Mouse (Mus musculus): ENCODE data around the gene Hsd17b3.
A peak's percentile ranks its signal among the peaks of the same experiment; 100 is the strongest.

Gene Hsd17b3

GRCm38 (mm10) chr13:64089130-64089529 is at the start of gene Hsd17b3:
Hsd17b3 (minus strand) TSS chr13:64089230.
- no peak for DNase-seq

DNA sequence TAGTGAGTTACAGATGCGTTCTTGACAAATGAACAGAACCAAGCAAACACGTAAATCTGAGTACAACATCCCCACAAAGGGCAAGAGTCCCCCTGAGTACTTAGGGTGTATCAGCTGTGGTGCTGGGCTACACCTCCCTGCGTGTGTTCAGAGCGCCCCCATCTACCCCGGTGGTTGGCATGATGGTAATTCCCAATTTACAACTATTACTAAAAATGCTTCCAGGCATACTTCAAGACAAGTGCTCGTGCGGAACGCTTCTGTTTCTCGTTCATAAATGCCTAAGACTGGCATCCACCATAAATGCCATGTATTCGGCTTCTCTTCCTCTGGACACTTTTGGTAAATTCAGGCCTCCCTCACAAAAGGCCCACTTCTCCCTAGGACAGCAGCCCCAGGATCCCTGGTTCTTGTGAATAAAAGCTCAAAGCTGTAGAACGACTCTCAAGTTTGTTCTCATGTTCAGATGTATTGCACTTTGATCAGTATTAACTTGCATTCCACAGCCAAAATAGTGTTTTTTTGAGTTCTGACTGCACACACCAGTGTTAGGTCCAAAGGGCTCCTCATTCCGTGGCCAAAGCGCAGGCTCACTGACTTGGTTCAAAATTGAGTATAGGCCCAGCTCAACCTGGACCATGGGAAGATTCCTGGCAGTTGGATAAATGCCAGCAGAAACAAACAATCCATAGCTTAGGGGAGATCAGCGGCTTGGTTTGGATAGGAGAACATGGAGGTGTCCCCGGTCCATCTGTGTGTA is 40.8 kb upstream of the Hsd17b3 start:
- peak; percentile 78 for DNase-seq

GRCm38 (mm10) chr13:64128858-64129615 is 40.0 kb upstream of the Hsd17b3 start, which contains the start of gene Slc35d2:
Slc35d2 (minus strand) TSS chr13:64129368.
- DNase-seq = peak; percentile 79

DNA sequence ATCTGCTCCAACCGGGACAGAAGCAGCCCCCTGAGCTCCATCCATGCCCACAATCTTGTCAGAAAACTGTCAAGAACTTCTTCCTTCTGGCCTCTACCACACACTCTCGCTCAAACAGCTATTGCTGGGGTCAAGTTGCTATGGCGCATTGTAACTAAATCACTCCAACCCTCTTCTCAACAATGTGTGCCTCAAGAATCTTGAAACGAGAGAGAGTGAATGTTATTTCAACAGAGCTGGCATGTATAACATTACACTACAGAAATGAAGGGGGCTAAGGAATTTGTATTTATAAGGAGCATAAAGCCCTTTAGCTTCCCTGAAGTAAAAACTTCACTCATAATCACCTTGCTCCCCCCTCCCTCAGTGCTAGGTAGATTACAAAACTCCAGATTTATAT is 37.3 kb upstream of the Hsd17b3 start:
- no peak for DNase-seq

DNA sequence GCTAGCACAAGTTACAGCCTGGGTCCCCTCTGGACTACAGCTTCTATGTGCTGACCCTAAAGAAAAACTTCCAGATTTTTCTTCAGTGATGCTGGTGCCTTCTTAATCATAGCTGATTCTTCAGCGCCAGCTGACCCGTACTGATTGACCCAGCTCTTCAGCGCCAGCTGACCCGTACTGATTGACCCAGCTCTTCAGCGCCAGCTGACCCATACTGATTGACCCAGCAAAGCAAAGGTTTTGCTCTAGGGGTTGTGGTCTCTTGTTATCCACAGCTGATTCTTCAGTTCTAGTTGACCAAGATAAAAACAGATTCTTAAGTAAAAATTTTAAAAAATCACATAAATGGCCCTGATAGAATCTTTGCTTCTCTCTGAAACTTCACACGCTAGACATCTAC is 35.9 kb upstream of the Hsd17b3 start:
- DNase-seq = no peak

DNA sequence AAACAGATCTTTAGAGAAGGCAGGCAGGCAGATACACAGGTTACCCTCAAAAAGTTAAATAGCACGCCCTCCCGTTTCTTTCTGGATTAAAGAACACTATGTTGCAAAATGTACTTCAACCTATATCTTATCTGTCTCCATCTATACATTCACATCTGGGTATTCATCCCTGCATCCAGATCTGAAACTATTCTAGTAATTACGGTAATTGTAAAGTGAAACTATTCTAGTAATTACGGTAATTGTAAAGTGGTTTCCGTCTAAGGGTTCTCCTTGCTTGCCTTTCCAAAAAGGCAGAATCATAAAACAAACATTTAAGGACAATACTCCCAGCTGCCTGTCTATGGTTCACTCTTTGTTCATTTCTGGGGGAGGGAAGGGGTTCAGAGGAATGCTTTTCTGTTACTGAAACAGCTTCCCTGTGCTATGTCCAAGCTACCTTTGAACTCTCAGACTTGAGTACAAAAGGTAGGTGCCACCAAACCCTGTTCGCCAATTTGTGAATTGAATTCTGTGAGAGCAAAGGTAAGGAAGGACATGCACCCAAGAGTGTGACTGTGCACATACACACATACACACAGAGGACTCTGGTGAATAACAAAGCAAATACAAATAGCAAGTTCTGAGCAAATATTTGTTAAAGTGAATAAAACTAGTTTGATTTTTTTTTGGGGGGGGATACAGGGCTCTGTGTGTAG is 34.6 kb upstream of the Hsd17b3 start:
- no peak for DNase-seq

- no peak for DNase-seq
These were observed 31.7 kb upstream of the Hsd17b3 start for GRCm38 (mm10) chr13:64120760-64121159.

GRCm38 (mm10) chr13:64117442-64117841 is 28.4 kb upstream of the Hsd17b3 start:
- no peak for DNase-seq

- no peak for DNase-seq
These were observed 21.4 kb upstream of the Hsd17b3 start for GRCm38 (mm10) chr13:64110421-64110820.

DNA sequence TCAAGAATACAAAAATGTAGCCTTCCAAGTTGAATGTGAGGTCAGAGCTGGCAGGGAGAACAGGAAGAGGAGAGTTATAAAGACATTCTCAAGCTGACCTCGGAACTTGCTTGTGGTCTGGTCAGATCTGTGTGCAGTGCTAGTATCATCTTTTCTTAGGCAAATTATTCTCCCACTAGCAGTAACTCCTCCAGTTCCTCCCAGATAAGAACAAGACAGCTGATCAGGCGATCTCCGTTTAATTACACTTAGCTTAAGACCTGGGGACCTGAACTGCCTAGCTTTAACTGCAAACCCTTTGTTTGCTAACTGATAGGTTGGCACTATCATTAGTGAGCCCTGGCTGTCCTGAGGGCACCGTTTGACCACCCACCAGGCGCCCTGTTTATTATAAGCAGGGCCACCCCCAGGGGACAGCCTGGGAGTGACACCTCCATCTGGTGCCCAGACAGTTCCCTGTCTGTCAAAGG is 19.4 kb upstream of the Hsd17b3 start:
- no peak for DNase-seq

DNA sequence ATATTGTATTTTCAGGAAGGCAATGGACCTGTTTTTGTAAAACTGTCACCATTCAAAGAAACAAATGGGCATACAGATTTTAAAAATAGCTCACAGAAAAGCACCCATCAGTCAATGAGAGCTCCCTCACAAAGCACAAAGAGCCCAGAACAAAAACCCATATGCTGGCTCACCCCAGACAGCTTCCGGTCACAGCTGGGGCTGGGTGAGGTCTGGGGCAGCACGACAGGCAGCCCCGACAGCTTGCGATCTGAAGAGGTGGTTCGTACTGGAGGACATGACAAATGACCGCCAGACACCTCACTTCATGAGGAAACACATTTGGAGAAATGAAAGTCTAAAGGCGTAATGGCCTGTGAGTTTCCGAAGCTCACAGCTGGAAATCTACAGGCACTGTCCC is 18.5 kb upstream of the Hsd17b3 start:
- peak; percentile 26 for DNase-seq

DNA sequence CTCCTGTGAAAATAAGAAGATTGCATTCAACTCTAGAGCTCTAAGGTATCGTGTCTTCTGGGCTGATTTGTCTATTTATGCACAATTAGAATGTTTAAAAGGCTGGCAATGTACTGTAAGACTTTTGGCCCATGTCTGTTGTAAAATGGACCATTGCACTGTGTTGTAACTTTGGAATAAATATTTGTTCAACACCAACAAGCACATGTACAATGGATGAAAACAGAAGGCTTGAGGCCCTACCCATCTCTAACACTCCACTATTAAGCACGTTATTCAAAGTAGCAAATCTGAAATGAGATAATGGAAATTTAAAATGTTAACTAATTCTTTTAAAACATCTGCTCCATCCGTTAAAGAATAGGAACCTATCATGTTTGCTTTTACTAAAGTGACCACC is 18.1 kb upstream of the Hsd17b3 start:
- no peak for DNase-seq

- peak; percentile 32 for DNase-seq
These were observed 16.7 kb upstream of the Hsd17b3 start for GRCm38 (mm10) chr13:64105690-64106089.

DNA sequence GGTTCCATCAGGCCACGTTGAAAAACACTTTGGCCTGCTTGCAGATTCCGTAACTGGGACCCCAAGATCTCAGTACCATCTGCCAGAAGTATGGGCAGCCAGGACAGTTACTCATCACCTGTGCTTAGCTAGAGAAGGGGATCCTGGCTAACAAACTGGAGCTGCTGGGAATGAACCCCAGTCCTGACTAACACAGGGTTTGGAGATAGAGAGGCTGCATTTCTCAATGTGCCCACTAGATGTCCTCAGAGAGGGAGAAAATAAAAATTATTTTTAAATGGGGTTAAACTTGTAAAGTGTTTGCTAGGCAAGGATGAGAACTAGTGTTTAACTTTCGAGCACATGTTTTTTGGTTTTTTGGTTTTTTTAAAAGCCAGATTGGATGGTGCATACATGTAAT is 11.2 kb upstream of the Hsd17b3 start:
- DNase-seq = peak; percentile 57

- DNase-seq = peak; percentile 33
These were observed 10.0 kb upstream of the Hsd17b3 start for GRCm38 (mm10) chr13:64098992-64099391.

DNA sequence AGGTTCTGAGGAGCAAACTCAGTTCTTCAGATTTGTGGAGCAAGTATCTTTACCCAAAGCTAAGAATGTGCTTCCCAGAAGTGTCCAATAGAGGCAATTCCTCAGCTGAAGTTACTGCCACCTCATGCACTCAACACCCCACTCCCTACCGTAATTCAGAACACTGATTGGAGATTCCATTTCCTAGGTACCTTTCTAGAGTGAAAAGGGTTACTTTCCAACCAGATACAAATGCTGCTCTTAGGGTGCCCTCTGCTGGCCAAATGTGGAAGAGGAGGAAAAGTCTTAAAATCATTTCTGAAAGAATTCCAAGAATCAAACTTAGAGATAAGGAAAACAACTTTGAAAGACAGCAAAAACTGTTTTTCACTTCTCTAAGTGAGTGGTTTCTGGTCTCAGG is 4.3 kb upstream of the Hsd17b3 start:
- peak; percentile 81 for DNase-seq

DNA sequence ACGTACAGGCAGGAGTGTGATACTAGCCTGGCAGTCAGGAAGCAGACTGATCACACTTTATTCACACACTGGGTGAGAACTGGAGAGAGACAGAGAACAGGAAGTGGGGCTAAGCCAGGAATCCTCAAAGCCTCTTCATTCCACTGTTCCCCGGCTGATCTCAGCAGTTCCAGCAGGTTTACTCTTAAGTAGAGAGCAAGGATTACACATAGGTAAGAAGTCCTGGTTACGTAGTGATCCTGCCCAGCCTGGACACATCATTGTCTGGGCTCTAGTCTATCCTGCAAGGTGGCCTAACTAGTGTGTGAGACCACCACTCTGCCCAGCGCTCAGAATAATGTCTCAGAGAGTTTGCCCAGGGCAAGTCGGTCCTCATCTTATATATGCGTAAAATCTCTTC is 3.7 kb upstream of the Hsd17b3 start:
- no peak for DNase-seq

- DNase-seq = no peak
These were observed 3.1 kb upstream of the Hsd17b3 start for GRCm38 (mm10) chr13:64092141-64092540.

DNA sequence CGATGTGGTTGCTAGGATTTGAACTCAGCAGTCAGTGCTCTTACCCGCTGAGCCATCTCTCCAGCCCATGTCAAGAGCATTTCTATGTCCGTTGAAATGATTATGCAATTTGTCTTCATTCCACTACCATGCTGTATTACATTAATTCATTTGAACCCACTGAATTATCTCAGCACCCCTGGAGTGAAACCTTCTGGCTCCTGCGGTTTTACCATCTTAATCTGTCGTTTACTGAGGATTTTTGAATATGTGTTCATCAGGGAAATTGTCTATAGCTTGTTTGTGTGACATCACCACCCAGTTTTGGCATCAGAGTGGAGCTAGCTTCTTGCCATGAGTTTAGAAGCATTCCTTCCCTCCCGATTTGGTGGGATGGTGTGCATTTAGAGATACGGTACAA is 2.0 kb upstream of the Hsd17b3 start:
- no peak for DNase-seq

- no peak for DNase-seq
These were observed 1.2 kb upstream of the Hsd17b3 start for GRCm38 (mm10) chr13:64090278-64090677.

- DNase-seq = no peak
These were observed 973 bp downstream of the Hsd17b3 start for GRCm38 (mm10) chr13:64088057-64088456.

GRCm38 (mm10) chr13:64086036-64086435 is 3.0 kb downstream of the Hsd17b3 start:
- DNase-seq = peak; percentile 29

- DNase-seq = no peak
These were observed 5.7 kb downstream of the Hsd17b3 start for GRCm38 (mm10) chr13:64083331-64083730.
